Mouse (Mus musculus): Measurements from ENCODE around the gene Frmd6. TPM values are rescaled to one million over a fixed set of nuclear protein-coding genes. Genes with fewer than 3 reads are reported as not detected.

The Frmd6 gene
- polyA plus RNA-seq, 1 experiment from 2014 or later: 60.1 TPM

DNA sequence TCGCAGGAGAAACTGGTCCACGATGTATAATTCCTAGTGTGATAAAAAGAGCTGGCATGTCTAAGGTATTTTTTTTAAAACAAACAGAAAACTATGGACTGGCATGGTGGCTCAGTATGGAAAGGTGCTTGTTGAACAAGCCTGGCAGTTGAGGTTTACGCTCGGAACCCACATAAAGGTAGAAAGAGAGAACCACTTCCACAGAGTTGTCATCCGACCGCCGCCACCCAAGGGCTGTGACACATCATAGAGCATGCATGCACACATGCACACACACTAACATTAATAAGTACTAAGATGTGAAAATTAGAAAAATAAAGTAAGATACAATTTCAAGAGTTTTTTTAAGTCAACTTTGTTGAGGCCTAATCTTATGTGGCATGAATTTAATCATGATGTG is 115.5 kb downstream of the Frmd6 start:
- Histone ChIP-seq H3K4me1 (0 out of 2 replicates have a peak, but pooled peaks cover 3% of the 10 kb centered on the region), H3K27me3 (no peaks in the 10 kb centered on the region), H3K9me3 (replicated peaks) (no peaks in the 10 kb centered on the region), H3K9ac (no peak overlapping the region), H3K27ac (replicated peaks) (no peak overlapping the region), H3K4me2 (replicated peaks) (no peak overlapping the region), H3K4me3 (replicated peaks) (no peak overlapping the region), H3K36me3 (peaks cover 29% of the 10 kb centered on the region)
- 96% methylated on average over 7 of the region's 7 CpGs for WGBS
- no peak for ATAC-seq (ENCODE audit: insufficient number of reproducible peaks, low FRiP score, low TSS enrichment, low read depth)

DNA sequence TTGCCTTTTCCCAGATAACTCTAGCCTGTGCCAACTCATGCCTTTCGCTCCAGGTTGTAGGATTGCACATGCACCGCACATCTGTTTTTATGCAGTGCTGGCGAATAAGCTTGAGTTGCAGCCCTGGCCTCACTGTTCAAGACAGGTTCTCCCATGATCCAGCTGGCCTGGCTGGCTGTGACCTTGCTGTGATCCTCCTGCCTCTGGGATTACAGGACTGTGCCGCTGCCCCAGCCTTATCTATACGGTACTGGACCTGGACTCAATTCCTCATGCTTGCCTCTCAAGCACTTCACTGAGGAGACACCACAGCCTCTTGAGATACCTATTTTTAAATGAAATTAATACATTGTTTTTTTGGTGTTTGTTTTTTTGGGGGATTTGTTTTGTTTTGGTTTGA is 118.9 kb downstream of the Frmd6 start:
- Histone ChIP-seq H3K9ac (no peak overlapping the region), H3K4me1 (no peaks in the 10 kb centered on the region), H3K27ac (replicated peaks) (no peak overlapping the region), H3K36me3 (peaks cover 48% of the 10 kb centered on the region), H3K4me2 (replicated peaks) (no peak overlapping the region), H3K4me3 (replicated peaks) (no peak overlapping the region), H3K9me3 (replicated peaks) (no peaks in the 10 kb centered on the region), H3K27me3 (no peaks in the 10 kb centered on the region)
- ATAC-seq (ENCODE audit: insufficient number of reproducible peaks, low FRiP score, low TSS enrichment, low read depth): no peak
- WGBS: 92% methylated on average over 5 of the region's 5 CpGs

DNA sequence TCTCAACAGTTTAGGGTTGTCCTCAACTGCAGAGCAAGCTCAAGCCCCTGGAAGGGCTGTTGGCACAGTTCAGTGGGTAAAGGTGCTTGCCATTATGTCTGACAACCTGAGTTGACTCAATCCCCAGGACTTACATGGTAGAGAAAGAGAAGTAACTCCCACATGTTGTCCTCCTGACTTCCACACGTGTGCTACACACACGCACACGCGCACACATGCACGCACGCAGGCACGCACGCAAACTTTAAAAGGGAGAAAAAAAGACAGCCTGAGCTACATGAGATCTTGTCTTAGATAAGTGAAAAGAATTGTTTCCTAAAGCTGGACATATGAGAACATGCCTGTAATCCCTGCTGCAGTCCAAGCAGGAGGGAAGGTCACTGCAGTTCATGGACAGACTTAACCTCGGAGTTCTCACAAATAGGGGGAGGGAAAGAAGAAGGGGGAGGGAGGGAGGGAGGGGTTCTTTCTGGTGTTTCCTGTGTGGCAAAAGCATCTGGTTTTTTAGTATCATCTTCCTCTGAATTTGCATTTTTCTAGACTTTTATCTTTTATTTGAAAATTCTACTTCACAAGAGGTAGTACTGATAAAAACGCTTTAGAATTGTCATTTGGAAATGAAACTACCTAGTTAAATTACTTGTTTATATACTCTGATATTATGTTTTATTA is 121.4 kb downstream of the Frmd6 start:
- WGBS: 92% methylated on average over 10 of the region's 10 CpGs
- H3K4me1 ChIP-seq: no peaks in the 10 kb centered on the region

More for the DNA sequence above, 121.4 kb downstream of the Frmd6 start:
- Histone ChIP-seq H3K9me3 (replicated peaks) (no peaks in the 10 kb centered on the region), H3K27ac (replicated peaks) (no peak overlapping the region), H3K9ac (no peak overlapping the region), H3K27me3 (no peaks in the 10 kb centered on the region), H3K4me3 (replicated peaks) (no peak overlapping the region), H3K36me3 (peaks cover 58% of the 10 kb centered on the region), H3K4me2 (replicated peaks) (no peak overlapping the region)
- no peak for ATAC-seq (ENCODE audit: insufficient number of reproducible peaks, low FRiP score, low TSS enrichment, low read depth)

Other genes starting within 250 kb of the Frmd6 start
- 215 TPM in 2 replicates for gene Actr10, start 112.3 kb downstream of the Frmd6 start, polyA plus RNA-seq (2015; fragmentation: Nextera tagmentation; extraction: Ambion mirVana)
- gene Psma3, start 149.1 kb downstream of the Frmd6 start, polyA plus RNA-seq (2015; fragmentation: Nextera tagmentation; extraction: Ambion mirVana): 518 and 555 TPM in 2 replicates
- gene Arid4a, start 190.5 kb downstream of the Frmd6 start, polyA plus RNA-seq (2015; fragmentation: Nextera tagmentation; extraction: Ambion mirVana): 39.6 and 43.8 TPM in 2 replicates